Mouse (Mus musculus) retina, embryonic 14.5 days (tissue): ENCODE data around the gene Sp1.

Experiments
- DNase-seq: peaks from one replicate; pipeline ENCODE4 v3.0.0-alpha.2; 2015; ENCODE audit warnings: low spot score

Gene Sp1

GRCm38 (mm10) chr15:102405489-102406195, at the start of gene Sp1:
Gene Sp1, plus strand, starts transcription at chr15:102406143.
- peak; percentile 99 for DNase-seq

- no peak for DNase-seq
These were observed 49.2 kb upstream of the Sp1 start for GRCm38 (mm10) chr15:102356501-102357325.

GRCm38 (mm10) chr15:102358126-102358525, 47.8 kb upstream of the Sp1 start:
- peak; percentile 63 for DNase-seq

GRCm38 (mm10) chr15:102358834-102359233, 47.1 kb upstream of the Sp1 start:
- no peak for DNase-seq

- no peak for DNase-seq
These were observed 43.3 kb upstream of the Sp1 start for GRCm38 (mm10) chr15:102362648-102363047.

- DNase-seq, result no peak
These were observed 41.3 kb upstream of the Sp1 start for GRCm38 (mm10) chr15:102364678-102365077.

GRCm38 (mm10) chr15:102366238-102366637, 39.7 kb upstream of the Sp1 start:
- no peak for DNase-seq

GRCm38 (mm10) chr15:102366733-102367344, 39.1 kb upstream of the Sp1 start, which contains the start of gene Sp7:
Gene Sp7, minus strand, starts transcription at chr15:102367182.
- peak; percentile 48 for DNase-seq

- no peak for DNase-seq
These were observed 36.0 kb upstream of the Sp1 start for GRCm38 (mm10) chr15:102369972-102370371.

GRCm38 (mm10) chr15:102370727-102371126, 35.2 kb upstream of the Sp1 start:
- DNase-seq, result no peak

- peak; percentile 49 for DNase-seq
These were observed 29.3 kb upstream of the Sp1 start for GRCm38 (mm10) chr15:102376453-102377162.

- DNase-seq, result peak; percentile 90
These were observed 28.8 kb upstream of the Sp1 start for GRCm38 (mm10) chr15:102377163-102377543.

GRCm38 (mm10) chr15:102377810-102378262, 28.1 kb upstream of the Sp1 start:
- no peak for DNase-seq

- DNase-seq, result peak; percentile 96
These were observed 24.4 kb upstream of the Sp1 start for GRCm38 (mm10) chr15:102381575-102381974.

GRCm38 (mm10) chr15:102383671-102384070, 22.3 kb upstream of the Sp1 start:
- DNase-seq, result no peak

- DNase-seq, result no peak
These were observed 19.3 kb upstream of the Sp1 start for GRCm38 (mm10) chr15:102386640-102387039.

GRCm38 (mm10) chr15:102388942-102389341, 17.0 kb upstream of the Sp1 start:
- DNase-seq, result no peak

- DNase-seq, result no peak
These were observed 13.4 kb upstream of the Sp1 start for GRCm38 (mm10) chr15:102392520-102392919.

GRCm38 (mm10) chr15:102393584-102394014, 12.3 kb upstream of the Sp1 start:
- peak; percentile 20 for DNase-seq

- no peak for DNase-seq
These were observed 10.9 kb upstream of the Sp1 start for GRCm38 (mm10) chr15:102395061-102395460.

GRCm38 (mm10) chr15:102398629-102399028, 7.3 kb upstream of the Sp1 start:
- DNase-seq, result no peak
